Mouse (Mus musculus) urinary bladder, postnatal 4 days (tissue): ENCODE measurements at regions not wholly inside any gene's neighbourhood (a gene's known extent, or its start where the extent isn't known, plus 50 kb on each side); places are given as distances from the start of the nearest gene placed in this dataset.

Source experiments
- DNase-seq, 2 experiments: peaks; one replicate each; pipeline ENCODE4 v3.0.0; 2021 to 2022; ENCODE audit warnings: low spot score in 2 of 2

GRCm38 (mm10) chr3:148659024-148659423, 331.3 kb downstream of the Adgrl2 start:
- no peak for DNase-seq

- no peak for DNase-seq
These were observed 332.0 kb downstream of the Adgrl2 start for GRCm38 (mm10) chr3:148658368-148658767.

- no peak for DNase-seq
These were observed 334.2 kb downstream of the Adgrl2 start for GRCm38 (mm10) chr3:148656187-148656586.

- DNase-seq: no peak
These were observed 340.1 kb downstream of the Adgrl2 start for GRCm38 (mm10) chr3:148650241-148650640.

GRCm38 (mm10) chr3:148644924-148645323, 345.4 kb downstream of the Adgrl2 start:
- no peak for DNase-seq

GRCm38 (mm10) chr3:148641581-148641980, 348.8 kb downstream of the Adgrl2 start:
- DNase-seq: no peak

GRCm38 (mm10) chr3:148640680-148641101, 349.7 kb downstream of the Adgrl2 start:
- peak in 1 of 2 experiments; percentile 48 for DNase-seq

GRCm38 (mm10) chr3:148635101-148635500, 355.3 kb downstream of the Adgrl2 start:
- DNase-seq: no peak

GRCm38 (mm10) chr3:148634352-148634751, 356.0 kb downstream of the Adgrl2 start:
- DNase-seq: no peak

- no peak for DNase-seq
These were observed 357.1 kb downstream of the Adgrl2 start for GRCm38 (mm10) chr3:148633291-148633690.

GRCm38 (mm10) chr3:148632449-148632848, 357.9 kb downstream of the Adgrl2 start:
- no peak for DNase-seq

GRCm38 (mm10) chr3:148631415-148632192, 358.8 kb downstream of the Adgrl2 start:
- DNase-seq: no peak

GRCm38 (mm10) chr3:148630865-148631264, 359.5 kb downstream of the Adgrl2 start:
- no peak for DNase-seq

- DNase-seq: no peak
These were observed 375.2 kb downstream of the Adgrl2 start for GRCm38 (mm10) chr3:148614971-148615671.

- DNase-seq: no peak
These were observed 376.9 kb downstream of the Adgrl2 start for GRCm38 (mm10) chr3:148613443-148613842.

- DNase-seq: no peak
These were observed 387.1 kb downstream of the Adgrl2 start for GRCm38 (mm10) chr3:148603276-148603675.

GRCm38 (mm10) chr3:148602730-148603255, 387.6 kb downstream of the Adgrl2 start:
- no peak for DNase-seq

GRCm38 (mm10) chr3:148595561-148595960, 394.8 kb downstream of the Adgrl2 start:
- DNase-seq: no peak

GRCm38 (mm10) chr3:148589556-148589955, 400.8 kb downstream of the Adgrl2 start:
- no peak for DNase-seq

- no peak for DNase-seq
These were observed 414.6 kb downstream of the Adgrl2 start for GRCm38 (mm10) chr3:148575735-148576134.

GRCm38 (mm10) chr3:148572493-148572892, 417.9 kb downstream of the Adgrl2 start:
- no peak for DNase-seq

- DNase-seq: no peak
These were observed 425.6 kb downstream of the Adgrl2 start for GRCm38 (mm10) chr3:148564716-148565115.

- DNase-seq: no peak
These were observed 429.1 kb downstream of the Adgrl2 start for GRCm38 (mm10) chr3:148561211-148561610.
